Mouse (Mus musculus): ENCODE data around the gene Usp36.
A peak's percentile ranks its signal among the peaks of the same experiment; 100 is the strongest.

- TF ChIP-seq CTCF (IDR thresholded peaks at IDR 0.05; ENCODE audit: extremely low read depth, insufficient read depth, low read length) = peak; percentile 73
- TF ChIP-seq POLR2A (IDR thresholded peaks at IDR 0.05; ENCODE audit: extremely low read depth, insufficient read depth, low read length) = no peak
These were observed 69.3 kb downstream of the Usp36 start for GRCm38 (mm10) chr11:118220561-118221262.

Measured in cortical plate, adult 2 months (tissue).